Comparison of ENCODE assay signal across 8 mouse cellular contexts in genomic region chr2:32236760-32237487, GRCm38 (mm10). TPM values are rescaled to one million over a fixed set of nuclear protein-coding genes. Genes with fewer than 3 reads are reported as not detected.
DNase-seq lines count a peak whose midpoint lies in the region; ATAC-seq and TF ChIP-seq lines count a peak whose summit lies in the region.

No protein-coding gene starts in this region.

- peaks cover 22% of the 10 kb centered on the region; the same call in 1 of the 2 replicates for H3K36me3 ChIP-seq in ES-E14 (ENCODE audit: control insufficient read depth, insufficient read depth, low read length, poor library complexity, severe bottlenecking)
- peaks cover 15% of the 10 kb centered on the region for H3K36me3 ChIP-seq in intestine, embryonic 15.5 days
- H3K36me3 ChIP-seq in liver, adult 2 months (ENCODE audit: control insufficient read depth, insufficient read depth, low read length): peaks cover under 1% of the 10 kb centered on the region; the same call in 1 of the 2 replicates

- no peaks in the 10 kb centered on the region for H3K9me3 ChIP-seq in ES-E14 (ENCODE audit: control insufficient read depth, insufficient read depth, low read depth, low read length)
- H3K9me3 ChIP-seq in intestine, embryonic 15.5 days: no peaks in the 10 kb centered on the region

- H3K27ac ChIP-seq in ES-E14 (ENCODE audit: insufficient read depth, low read depth, low read length, poor library complexity, severe bottlenecking): peak overlapping the region; percentile 31; the same call in 1 of the 2 replicates
- H3K27ac ChIP-seq in intestine, embryonic 15.5 days: peak overlapping the region; percentile 84
- H3K27ac ChIP-seq in liver, adult 2 months (replicated peaks; ENCODE audit: insufficient read depth, low read depth, low read length): peak overlapping the region; percentile 62

- peak; percentile 67 for ATAC-seq in intestine, embryonic 15.5 days
- peak; percentile 38; the same call in 1 of the 2 replicates for ATAC-seq in monocyte, adult 5-6 weeks (replicated peaks; ENCODE audit: insufficient number of reproducible peaks, low FRiP score, low TSS enrichment, poor library complexity, severe bottlenecking)

- no peaks in the 10 kb centered on the region for H3K79me2 ChIP-seq in liver, adult 2 months (ENCODE audit: control insufficient read depth, insufficient read depth, low read length)

- peak overlapping the region; percentile 69 for H3K4me2 ChIP-seq in intestine, embryonic 15.5 days (replicated peaks)

- peak overlapping the region; percentile 87 for H3K9ac ChIP-seq in ES-E14 (ENCODE audit: insufficient read depth, low read depth, low read length, poor library complexity, severe bottlenecking)
- peak overlapping the region; percentile 71 for H3K9ac ChIP-seq in intestine, embryonic 15.5 days
- peak overlapping the region; percentile 72 for H3K9ac ChIP-seq in liver, adult 2 months (ENCODE audit: low read depth, low read length)

- in situ Hi-C loops in ES-E14 (cut with MboI; ENCODE audit: low sequenced_read_pairs in 2 of 2, unreplicated experiment in 2 of 2): no loop called here

- no peaks in the 10 kb centered on the region for H3K27me3 ChIP-seq in intestine, embryonic 15.5 days (replicated peaks)
- H3K27me3 ChIP-seq in liver, adult 2 months (ENCODE audit: control insufficient read depth, insufficient read depth, low read length): no peaks in the 10 kb centered on the region

- H3K4me1 ChIP-seq in ES-E14 (ENCODE audit: control insufficient read depth in 2 of 2, insufficient read depth in 2 of 2, low read length in 2 of 2, poor library complexity in 1 of 2): peaks cover 0 to 6% of the 10 kb centered on the region in 2 experiments; a peak in 2 of 4 replicates
- peaks cover 15% of the 10 kb centered on the region for H3K4me1 ChIP-seq in intestine, embryonic 15.5 days (replicated peaks)
- peaks cover 6% of the 10 kb centered on the region for H3K4me1 ChIP-seq in liver, adult 2 months (ENCODE audit: control insufficient read depth, insufficient read depth, low read length)

- WGBS in intestine, embryonic 15.5 days: under 1% methylated on average over 20 of the region's 20 CpGs
- WGBS in liver, adult 2 months: under 1% methylated on average over 20 of the region's 20 CpGs

- DNase-seq in 3T3-L1 (ENCODE audit: low read depth, low spot score): peak; percentile 95
- DNase-seq in ES-E14 (ENCODE audit: low read depth, low spot score): peak; percentile 51
- DNase-seq in cerebellum, postnatal 10 days: peak; percentile 69 to 72
- DNase-seq in frontal cortex, postnatal 36 days (ENCODE audit: low spot score in 2 of 2): peak; percentile 25 to 40
- peak; percentile 80 for DNase-seq in liver, adult 2 months (ENCODE audit: extremely low read depth, low read depth, low spot score)
- DNase-seq in thymus, postnatal 0 days (ENCODE audit: low spot score): peak; percentile 58

- peak overlapping the region; percentile 77 to 89 for H3K4me3 ChIP-seq in ES-E14 (ENCODE audit: insufficient read depth in 1 of 2, low read depth in 1 of 2, low read length in 2 of 2, poor library complexity in 1 of 2, severe bottlenecking in 1 of 2)
- peak overlapping the region; percentile 66 for H3K4me3 ChIP-seq in intestine, embryonic 15.5 days (replicated peaks)
- H3K4me3 ChIP-seq in liver, adult 2 months (ENCODE audit: insufficient read depth, low read depth, low read length): peak overlapping the region; percentile 73

- no peak for TF ChIP-seq POLR2A in liver, adult 2 months (IDR thresholded peaks at IDR 0.05; ENCODE audit: extremely low read depth, insufficient read depth, low read length)

- no peak; the same call in 1 of the 2 replicates for TF ChIP-seq CTCF in liver, adult 2 months (IDR thresholded peaks at IDR 0.05; ENCODE audit: low read depth, low read length)

TF ChIP-seq in ES-E14, 5 proteins besides CTCF, POLR2A, EP300 and RAD21:
- TF ChIP-seq ZC3H11A (IDR thresholded peaks at IDR 0.05; ENCODE audit: borderline replicate concordance, low read depth, low read length) (no peak), HCFC1 (IDR thresholded peaks at IDR 0.05; ENCODE audit: borderline replicate concordance, insufficient read depth, low read length) (no peak), CHD2 (IDR thresholded peaks at IDR 0.05; ENCODE audit: low read depth, low read length) (no peak), MAFK (IDR thresholded peaks at IDR 0.05; ENCODE audit: insufficient read depth, low read depth, low read length) (no peak), ZNF384 (IDR thresholded peaks at IDR 0.05; ENCODE audit: low read depth, low read length) (no peak)

RNA-seq across cellular contexts. Expression of gene Pomt1, which starts 0.5 kb away (rescaled TPM):
- total RNA-seq in ES-E14 (2012; rRNA removed): 36.5 and 63.7 TPM in 2 replicates
- 26.0 and 26.8 TPM in 2 replicates for polyA plus RNA-seq in intestine, embryonic 15.5 days (2015; fragmentation: Nextera tagmentation; extraction: Ambion mirVana)
- 10.9 and 11.9 TPM in 2 replicates for total RNA-seq in liver, adult 2 months (2014; rRNA removed)
- polyA plus RNA-seq in liver, adult 2 months (2012; rRNA removed): 19.5 and 21.5 TPM in 2 replicates
- 3.8 to 10.1 TPM (median 8.4 TPM) in 3 replicates for total RNA-seq in monocyte, adult 5-6 weeks (2017)
- 13.2 and 15.6 TPM in 2 replicates for polyA plus RNA-seq in thymus, postnatal 0 days (2015; fragmentation: Nextera tagmentation; extraction: Ambion mirVana)

RNA-seq across cellular contexts. Expression of gene Uck1, which starts 23.0 kb away (rescaled TPM):
- 52.1 and 56.8 TPM in 2 replicates for total RNA-seq in ES-E14 (2012; rRNA removed)
- polyA plus RNA-seq in intestine, embryonic 15.5 days (2015; fragmentation: Nextera tagmentation; extraction: Ambion mirVana): 64.7 and 69.0 TPM in 2 replicates
- total RNA-seq in liver, adult 2 months (2014; rRNA removed): 27.5 and 36.7 TPM in 2 replicates
- polyA plus RNA-seq in liver, adult 2 months (2012; rRNA removed): 66.1 and 96.7 TPM in 2 replicates
- 23.0 to 35.3 TPM (median 26.8 TPM) in 3 replicates for total RNA-seq in monocyte, adult 5-6 weeks (2017)
- 66.9 and 72.4 TPM in 2 replicates for polyA plus RNA-seq in thymus, postnatal 0 days (2015; fragmentation: Nextera tagmentation; extraction: Ambion mirVana)

RNA-seq across cellular contexts. Expression of gene Golga2, which starts 50.3 kb away (rescaled TPM):
- total RNA-seq in ES-E14 (2012; rRNA removed): 42.2 and 49.9 TPM in 2 replicates
- polyA plus RNA-seq in intestine, embryonic 15.5 days (2015; fragmentation: Nextera tagmentation; extraction: Ambion mirVana): 19.7 and 20.5 TPM in 2 replicates
- total RNA-seq in liver, adult 2 months (2014; rRNA removed): 16.0 and 17.1 TPM in 2 replicates
- polyA plus RNA-seq in liver, adult 2 months (2012; rRNA removed): 13.4 and 17.0 TPM in 2 replicates
- 55.3 to 73.2 TPM (median 60.2 TPM) in 3 replicates for total RNA-seq in monocyte, adult 5-6 weeks (2017)
- 11.6 and 15.4 TPM in 2 replicates for polyA plus RNA-seq in thymus, postnatal 0 days (2015; fragmentation: Nextera tagmentation; extraction: Ambion mirVana)

RNA-seq across cellular contexts. Expression of gene Swi5, which starts 51.0 kb away (rescaled TPM):
- 172 and 280 TPM in 2 replicates for total RNA-seq in ES-E14 (2012; rRNA removed)
- 387 and 409 TPM in 2 replicates for polyA plus RNA-seq in intestine, embryonic 15.5 days (2015; fragmentation: Nextera tagmentation; extraction: Ambion mirVana)
- total RNA-seq in liver, adult 2 months (2014; rRNA removed): 313 and 384 TPM in 2 replicates
- polyA plus RNA-seq in liver, adult 2 months (2012; rRNA removed): 171 and 203 TPM in 2 replicates
- total RNA-seq in monocyte, adult 5-6 weeks (2017): 108 to 121 TPM (median 114 TPM) in 3 replicates
- 429 and 466 TPM in 2 replicates for polyA plus RNA-seq in thymus, postnatal 0 days (2015; fragmentation: Nextera tagmentation; extraction: Ambion mirVana)

Comparison
In these comparisons a context has a peak if more than half of its experiments do, and no peak if none do; other contexts are left out.
1. Peak in every context shown above with its lines: DNase-seq, ATAC-seq, H3K4me3 ChIP-seq and H3K27ac ChIP-seq.
2. DNase-seq: peak in every context shown above with its lines; median percentile 95 in 3T3-L1; 80 in liver, adult 2 months; 70 in cerebellum, postnatal 10 days; 58 in thymus, postnatal 0 days; 51 in ES-E14; 32 in frontal cortex, postnatal 36 days.
3. H3K27ac ChIP-seq: peak in every context shown above with its lines; median percentile 84 in intestine, embryonic 15.5 days; 62 in liver, adult 2 months; 31 in ES-E14.